8 mouse cellular contexts compared by ENCODE assay signal in genomic region chr5:135186621-135187348, GRCm38 (mm10). TPM values are rescaled to one million over a fixed set of nuclear protein-coding genes. Genes with fewer than 3 reads are reported as not detected.
DNase-seq lines count a peak whose midpoint lies in the region; ATAC-seq lines count a peak whose summit lies in the region.

Baz1b (plus strand) TSS chr5:135187264.

- DNase-seq in adipocyte (ENCODE audit: low spot score): peak; percentile 98
- DNase-seq in embryo, embryonic 10 days (ENCODE audit: low spot score): peak; percentile 99
- DNase-seq in gastrocnemius, postnatal 10 days: peak; percentile 95
- DNase-seq in induced T-regulatory cell, adult 2 months (ENCODE audit: low read depth): peak; percentile 98
- DNase-seq in left cerebral cortex, adult 9 months (ENCODE audit: low spot score in 2 of 2): peak; percentile 97 to 99
- DNase-seq in right cerebral cortex, postnatal 14 days: peak; percentile 98
- peak; percentile 95 to 98 for DNase-seq in urinary bladder, postnatal 36 days (ENCODE audit: low spot score in 2 of 2)

- peak; percentile 85 for ATAC-seq in megakaryocyte progenitor cell, adult 5-6 weeks (replicated peaks; ENCODE audit: poor library complexity)

RNA-seq across cellular contexts. Expression of gene Baz1b, which starts in this region (rescaled TPM):
- total RNA-seq in gastrocnemius, postnatal 10 days (2021): 10 to 100 TPM; 29.0 to 39.2 TPM
- 72.1 and 90.2 TPM in 2 replicates for total RNA-seq in megakaryocyte progenitor cell, adult 5-6 weeks (2015)
- 128 and 160 TPM in 2 replicates for total RNA-seq in megakaryocyte progenitor cell, adult 5-6 weeks (2017)

Comparison
In these comparisons a context has a peak if more than half of its experiments do, and no peak if none do; other contexts are left out.
1. Peak in every context shown above with its lines: DNase-seq and ATAC-seq.